Mouse (Mus musculus) erythroblast, embryonic 14.5 days (primary cell): ENCODE measurements around the gene Utp11.

ENCODE experiments used
- GATA1 ChIP-seq: IDR thresholded peaks from 2 replicates; pipeline ENCODE4 v1.6.1; 2012; ENCODE audit warnings: low read length, inconsistent platforms, mixed read lengths
- TAL1 ChIP-seq: IDR thresholded peaks from 3 replicates; pipeline ENCODE4 v1.6.1; 2012; ENCODE audit warnings: low read length, inconsistent platforms, mixed read lengths

DNA sequence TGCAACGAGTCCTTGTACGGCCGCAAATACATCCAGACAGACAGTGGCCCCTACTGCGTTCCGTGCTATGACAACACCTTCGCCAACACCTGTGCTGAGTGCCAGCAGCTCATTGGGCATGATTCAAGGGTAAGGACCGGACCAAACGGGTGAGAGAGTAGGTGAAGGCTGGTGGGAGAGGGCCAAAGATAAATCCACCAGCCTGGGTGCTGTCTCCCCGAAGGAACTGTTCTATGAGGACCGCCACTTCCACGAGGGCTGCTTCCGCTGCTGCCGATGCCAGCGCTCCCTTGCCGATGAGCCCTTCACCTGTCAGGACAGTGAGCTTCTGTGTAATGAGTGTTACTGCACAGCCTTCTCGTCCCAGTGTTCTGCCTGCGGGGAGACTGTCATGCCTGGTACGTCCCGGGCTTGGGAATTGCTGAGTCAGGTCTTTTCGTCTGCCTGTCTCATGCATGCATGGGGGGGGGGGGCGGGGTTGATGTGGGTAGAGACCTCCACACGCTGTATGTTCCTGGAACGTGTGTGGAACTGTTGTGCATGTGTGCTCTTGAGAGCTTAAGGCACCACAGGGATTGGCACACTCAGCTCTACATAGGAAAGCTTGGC, 12.4 kb upstream of the Utp11 start:
- TF ChIP-seq TAL1 (no peak), GATA1 (no peak)
